8 mouse cellular contexts compared by ENCODE assay signal in the genomic region with DNA sequence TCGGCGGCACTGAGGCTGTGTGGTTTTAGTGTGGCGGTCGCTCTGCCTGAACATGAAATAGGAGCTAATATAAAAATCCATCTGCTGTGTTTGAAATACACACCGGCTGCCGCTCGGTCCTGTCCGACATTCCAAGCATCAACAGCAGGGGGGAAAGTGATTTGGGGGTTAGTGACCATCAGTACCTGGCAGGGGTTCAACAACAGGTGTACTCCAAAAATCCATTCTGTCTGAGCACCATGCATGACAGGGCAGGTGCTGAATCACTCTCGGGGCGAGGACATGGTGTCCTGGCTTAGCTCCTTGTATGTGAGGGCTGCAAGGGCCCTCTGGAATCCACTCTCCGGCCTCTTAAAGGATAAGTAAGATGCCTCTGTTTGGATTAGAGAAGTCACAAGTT. TPM values are rescaled to one million over a fixed set of nuclear protein-coding genes. Genes with fewer than 3 reads are reported as not detected.
DNase-seq lines count a peak whose midpoint lies in the region; ATAC-seq and TF ChIP-seq lines count a peak whose summit lies in the region.

No protein-coding gene starts in this region.

- no peak overlapping the region for H3K9ac ChIP-seq in kidney, postnatal 0 days (ENCODE audit: low read depth, low read length)
- no peak overlapping the region for H3K9ac ChIP-seq in forebrain, embryonic 11.5 days (ENCODE audit: low read length)
- H3K9ac ChIP-seq in liver, embryonic 15.5 days, result no peak overlapping the region
- peak overlapping the region; percentile 37; the same call in 1 of the 2 replicates for H3K9ac ChIP-seq in neural tube, embryonic 15.5 days (replicated peaks)

- no peak overlapping the region for H3K27ac ChIP-seq in kidney, postnatal 0 days
- H3K27ac ChIP-seq in forebrain, embryonic 11.5 days (ENCODE audit: low read depth, low read length), result no peak overlapping the region
- no peak overlapping the region for H3K27ac ChIP-seq in liver, embryonic 15.5 days (replicated peaks)
- H3K27ac ChIP-seq in neural tube, embryonic 15.5 days (replicated peaks), result peak overlapping the region; percentile 90

- WGBS in kidney, postnatal 0 days, result 19% methylated on average over 11 of the region's 11 CpGs
- WGBS in forebrain, embryonic 11.5 days, result 19% methylated on average over 11 of the region's 11 CpGs
- 37% methylated on average over 11 of the region's 11 CpGs for WGBS in liver, embryonic 15.5 days (ENCODE audit: insufficient replicate concordance)
- WGBS in neural tube, embryonic 15.5 days, result 8% methylated on average over 11 of the region's 11 CpGs

- DNase-seq in kidney, postnatal 0 days (ENCODE audit: low spot score), result no peak
- DNase-seq in kidney, adult 18-20 months, result no peak
- no peak for DNase-seq in forebrain, embryonic 11.5 days (ENCODE audit: low spot score)
- no peak for DNase-seq in adrenal gland, postnatal 14 days
- DNase-seq in adrenal gland, adult 2 months, result no peak

- H3K4me2 ChIP-seq in kidney, postnatal 0 days (ENCODE audit: low read length), result peak overlapping the region; percentile 46
- peak overlapping the region; percentile 47 for H3K4me2 ChIP-seq in forebrain, embryonic 11.5 days (ENCODE audit: low read depth, low read length, severe bottlenecking)
- peak overlapping the region; percentile 20; the same call in 1 of the 2 replicates for H3K4me2 ChIP-seq in liver, embryonic 15.5 days
- H3K4me2 ChIP-seq in neural tube, embryonic 15.5 days, result peak overlapping the region; percentile 50

- H3K9me3 ChIP-seq in kidney, postnatal 0 days (replicated peaks; ENCODE audit: low read length), result no peaks in the 10 kb centered on the region
- no peaks in the 10 kb centered on the region for H3K9me3 ChIP-seq in forebrain, embryonic 11.5 days (ENCODE audit: control insufficient read depth, low read length)
- H3K9me3 ChIP-seq in liver, embryonic 15.5 days (replicated peaks), result no peaks in the 10 kb centered on the region
- no peaks in the 10 kb centered on the region for H3K9me3 ChIP-seq in neural tube, embryonic 15.5 days (replicated peaks)

- H3K27me3 ChIP-seq in kidney, postnatal 0 days (ENCODE audit: insufficient read depth, low read length), result no peaks in the 10 kb centered on the region
- peaks cover 23% of the 10 kb centered on the region for H3K27me3 ChIP-seq in forebrain, embryonic 11.5 days (ENCODE audit: control insufficient read depth, insufficient read depth, low read length)
- H3K27me3 ChIP-seq in liver, embryonic 15.5 days, result peaks cover 37% of the 10 kb centered on the region
- H3K27me3 ChIP-seq in neural tube, embryonic 15.5 days (replicated peaks), result no peaks in the 10 kb centered on the region

- H3K36me3 ChIP-seq in kidney, postnatal 0 days (ENCODE audit: insufficient read depth, low read length), result no peaks in the 10 kb centered on the region
- H3K36me3 ChIP-seq in forebrain, embryonic 11.5 days (ENCODE audit: control insufficient read depth, insufficient read depth, low read length), result no peaks in the 10 kb centered on the region
- no peaks in the 10 kb centered on the region for H3K36me3 ChIP-seq in liver, embryonic 15.5 days (replicated peaks)
- no peaks in the 10 kb centered on the region for H3K36me3 ChIP-seq in neural tube, embryonic 15.5 days

- peaks cover 5% of the 10 kb centered on the region; the same call in 1 of the 2 replicates for H3K4me1 ChIP-seq in kidney, postnatal 0 days (replicated peaks; ENCODE audit: insufficient read depth, low read length)
- peaks cover 8% of the 10 kb centered on the region for H3K4me1 ChIP-seq in forebrain, embryonic 11.5 days (replicated peaks; ENCODE audit: control insufficient read depth, insufficient read depth, low read length)
- H3K4me1 ChIP-seq in liver, embryonic 15.5 days (replicated peaks), result no peaks in the 10 kb centered on the region
- H3K4me1 ChIP-seq in neural tube, embryonic 15.5 days, result peaks cover 68% of the 10 kb centered on the region

- 0 out of 2 replicates have a peak, but pooled peaks have one; percentile 39 for ATAC-seq in kidney, postnatal 0 days (replicated peaks; ENCODE audit: low FRiP score, low read depth)
- no peak for ATAC-seq in forebrain, embryonic 11.5 days (replicated peaks; ENCODE audit: low FRiP score)
- ATAC-seq in liver, embryonic 15.5 days (ENCODE audit: insufficient read depth), result no peak
- ATAC-seq in neural tube, embryonic 15.5 days (ENCODE audit: low FRiP score), result peak; percentile 40; the same call in 1 of the 2 replicates
- ATAC-seq in activated CD4-positive, CD25-positive, alpha-beta regulatory T cell, adult 4 months, result no peak

- TF ChIP-seq CTCF in kidney, postnatal 0 days (IDR thresholded peaks at IDR 0.05; ENCODE audit: low read depth), result no peak

- no peak overlapping the region; the same call in 1 of the 2 replicates for H3K4me3 ChIP-seq in kidney, postnatal 0 days (replicated peaks; ENCODE audit: low read depth, low read length)
- peak overlapping the region; percentile 16; the same call in 1 of the 2 replicates for H3K4me3 ChIP-seq in forebrain, embryonic 11.5 days (ENCODE audit: low read depth, low read length)
- no peak overlapping the region for H3K4me3 ChIP-seq in liver, embryonic 15.5 days (replicated peaks)
- H3K4me3 ChIP-seq in neural tube, embryonic 15.5 days (replicated peaks), result peak overlapping the region; percentile 19

RNA-seq across cellular contexts. Expression of a gene that starts 41.0 kb away (rescaled TPM):
- 17.6 and 19.8 TPM in 2 replicates for polyA plus RNA-seq in kidney, postnatal 0 days (2015; fragmentation: Nextera tagmentation; extraction: Ambion mirVana)
- polyA plus RNA-seq in forebrain, embryonic 11.5 days (2014; fragmentation: Nextera tagmentation; extraction: Ambion mirVana), result 17.5 and 26.9 TPM in 2 replicates
- polyA plus RNA-seq in liver, embryonic 15.5 days (2015; fragmentation: Nextera tagmentation; extraction: Ambion mirVana), result 8.6 and 8.7 TPM in 2 replicates
- polyA plus RNA-seq in neural tube, embryonic 15.5 days (2015; fragmentation: Nextera tagmentation; extraction: Ambion mirVana), result 70.4 and 81.7 TPM in 2 replicates
- 10 to 100 TPM; 15.4 to 21.8 TPM for polyA plus RNA-seq in activated CD4-positive, CD25-positive, alpha-beta regulatory T cell, adult 4 months (2017; shearing (Covaris generic))
- 23.4 and 27.2 TPM in 2 replicates for total RNA-seq in adrenal gland, postnatal 14 days (2021)
- total RNA-seq in adrenal gland, adult 2 months (2021), result 10 to 100 TPM; 22.7 to 31.2 TPM
- polyA plus RNA-seq in adrenal gland, adult 2 months (2012; rRNA removed), result 12.4 and 12.6 TPM in 2 replicates

RNA-seq across cellular contexts. Expression of a gene that starts 52.6 kb away (rescaled TPM):
- 101 and 106 TPM in 2 replicates for polyA plus RNA-seq in kidney, postnatal 0 days (2015; fragmentation: Nextera tagmentation; extraction: Ambion mirVana)
- 140 and 150 TPM in 2 replicates for polyA plus RNA-seq in forebrain, embryonic 11.5 days (2014; fragmentation: Nextera tagmentation; extraction: Ambion mirVana)
- 26.1 and 29.8 TPM in 2 replicates for polyA plus RNA-seq in liver, embryonic 15.5 days (2015; fragmentation: Nextera tagmentation; extraction: Ambion mirVana)
- 60.9 and 69.5 TPM in 2 replicates for polyA plus RNA-seq in neural tube, embryonic 15.5 days (2015; fragmentation: Nextera tagmentation; extraction: Ambion mirVana)
- 10 to 100 TPM; 56.8 to 60.2 TPM for polyA plus RNA-seq in activated CD4-positive, CD25-positive, alpha-beta regulatory T cell, adult 4 months (2017; shearing (Covaris generic))
- total RNA-seq in adrenal gland, postnatal 14 days (2021), result 69.8 and 78.1 TPM in 2 replicates
- 10 to 100 TPM; 65.7 to 72.8 TPM for total RNA-seq in adrenal gland, adult 2 months (2021)
- 40.0 and 58.2 TPM in 2 replicates for polyA plus RNA-seq in adrenal gland, adult 2 months (2012; rRNA removed)

Comparison
In these comparisons a context has a peak if more than half of its experiments do, and no peak if none do; other contexts are left out.
1. ATAC-seq: peak in kidney, postnatal 0 days (single experiment) and neural tube, embryonic 15.5 days (single experiment); none in forebrain, embryonic 11.5 days (single experiment), liver, embryonic 15.5 days (single experiment) and activated CD4-positive, CD25-positive, alpha-beta regulatory T cell, adult 4 months (single experiment).
2. H3K4me3 ChIP-seq: peak in forebrain, embryonic 11.5 days (single experiment) and neural tube, embryonic 15.5 days (single experiment); none in kidney, postnatal 0 days (single experiment) and liver, embryonic 15.5 days (single experiment).
3. Peak in every context shown above with its lines, with median percentiles within 50 percentile points of each other: H3K4me2 ChIP-seq.